Mouse (Mus musculus): ENCODE measurements around the gene Prss45. TPM values are rescaled to one million over a fixed set of nuclear protein-coding genes. Genes with fewer than 3 reads are reported as not detected.
"Not testable (repeated sequence)": the region's sequence is repeated elsewhere in the genome, so short reads cannot be mapped to it uniquely, and the experiment has no call there.

Gene Prss45
- total and polyA plus RNA-seq, 3 experiments, result not detected

DNA sequence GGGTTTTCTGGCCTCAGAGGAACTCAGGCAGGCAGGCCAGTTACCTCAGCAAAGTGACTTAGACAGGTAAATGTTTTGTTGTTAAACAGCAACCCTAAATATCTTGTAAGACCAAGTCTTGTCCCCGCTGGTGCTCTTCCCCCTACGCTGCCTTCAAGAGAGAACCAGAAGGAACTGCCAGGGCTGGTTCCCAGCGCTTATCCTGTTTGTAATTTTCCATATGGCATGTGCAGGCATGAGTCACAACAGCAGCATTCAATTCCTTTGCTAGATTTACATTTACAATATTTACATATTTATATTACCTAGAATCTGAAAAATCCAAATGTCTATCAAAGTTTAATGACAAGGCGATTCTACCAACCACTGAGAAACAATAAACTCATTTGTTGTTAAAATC, 24.3 kb upstream of the Prss45 start:
- no peak overlapping the region for H3K27ac ChIP-seq (ENCODE audit: control insufficient read depth, low read depth, low read length)
- no peaks in the 10 kb centered on the region for H3K9me3 ChIP-seq (replicated peaks; ENCODE audit: insufficient read depth, low read length)
- no peak for DNase-seq (ENCODE audit: low read depth, low spot score)
- H3K4me1 ChIP-seq (ENCODE audit: control insufficient read depth in 1 of 2, insufficient read depth in 2 of 2, low read length in 2 of 2), result no peaks in the 10 kb centered on the region
- peaks cover 0 to 2% of the 10 kb centered on the region in 2 experiments; a peak in 1 of 4 replicates for H3K27me3 ChIP-seq (ENCODE audit: control insufficient read depth in 1 of 2, insufficient read depth in 2 of 2, low read length in 2 of 2)
- no peaks in the 10 kb centered on the region for H3K36me3 ChIP-seq (ENCODE audit: control insufficient read depth in 1 of 2, insufficient read depth in 2 of 2, low read length in 2 of 2)
- no peak overlapping the region for H3K9ac ChIP-seq (ENCODE audit: control insufficient read depth, low read depth, low read length, poor library complexity, severe bottlenecking)
- no peaks in the 10 kb centered on the region for H3K79me2 ChIP-seq (ENCODE audit: control insufficient read depth, insufficient read depth, low read length, poor library complexity)
- no peak for TF ChIP-seq USF1 (IDR thresholded peaks at IDR 0.05; ENCODE audit: low read depth, low read length)
- TF ChIP-seq CTCF (IDR thresholded peaks at IDR 0.05 in 2 of 3, conservative IDR thresholded peaks at IDR 0.05 in 1 of 3; ENCODE audit: control insufficient read depth in 1 of 3, insufficient read depth in 1 of 3, low read depth in 2 of 3, low read length in 3 of 3, poor library complexity in 1 of 3, severe bottlenecking in 1 of 3), result no peak
- no peak for TF ChIP-seq UBTF (IDR thresholded peaks at IDR 0.05; ENCODE audit: borderline replicate concordance, insufficient read depth, low read depth, low read length)
- TF ChIP-seq MAFK (IDR thresholded peaks at IDR 0.05; ENCODE audit: borderline replicate concordance, low read depth, low read length), result no peak
- no peak for TF ChIP-seq RCOR1 (IDR thresholded peaks at IDR 0.05; ENCODE audit: low read depth, low read length)
- no peak for TF ChIP-seq GABPA (IDR thresholded peaks at IDR 0.05; ENCODE audit: low read depth, low read length)
- no peak for TF ChIP-seq TCF12 (IDR thresholded peaks at IDR 0.05; ENCODE audit: low read depth, low read length)
- no peak for TF ChIP-seq POLR2AphosphoS2 (IDR thresholded peaks at IDR 0.05; ENCODE audit: low read length)
- TF ChIP-seq ZKSCAN1 (IDR thresholded peaks at IDR 0.05; ENCODE audit: low read depth, low read length), result no peak
- no peak for TF ChIP-seq CHD2 (IDR thresholded peaks at IDR 0.05; ENCODE audit: low read length)
- no peak for TF ChIP-seq NRF1 (IDR thresholded peaks at IDR 0.05; ENCODE audit: insufficient read depth, low read depth, low read length, poor library complexity, severe bottlenecking)
- no peak for TF ChIP-seq ZMIZ1 (IDR thresholded peaks at IDR 0.05; ENCODE audit: low read depth, low read length)
- TF ChIP-seq MYB (IDR thresholded peaks at IDR 0.05; ENCODE audit: low read depth, low read length), result no peak
- TF ChIP-seq SMC3 (IDR thresholded peaks at IDR 0.05; ENCODE audit: low read depth, low read length), result no peak
- no peak for TF ChIP-seq TAL1 (IDR thresholded peaks at IDR 0.05; ENCODE audit: low read length)
- no peak for TF ChIP-seq HCFC1 (IDR thresholded peaks at IDR 0.05; ENCODE audit: low read depth, low read length)
- no peak overlapping the region for H3K4me3 ChIP-seq (ENCODE audit: control insufficient read depth in 1 of 2, insufficient read depth in 1 of 2, low read depth in 2 of 2, low read length in 2 of 2)

GRCm38 (mm10) chr9:110813789-110814188, 20.6 kb upstream of the Prss45 start, which contains the start of gene Prss44:
Prss44 (plus strand) TSS chr9:110813994.
- H3K4me3 ChIP-seq (ENCODE audit: control insufficient read depth in 1 of 2, insufficient read depth in 1 of 2, low read depth in 2 of 2, low read length in 2 of 2), result no peak within 1 kb of the TSS
- no peaks in the 10 kb centered on the region for H3K9me3 ChIP-seq (replicated peaks; ENCODE audit: insufficient read depth, low read length)
- H3K4me1 ChIP-seq (ENCODE audit: control insufficient read depth in 1 of 2, insufficient read depth in 2 of 2, low read length in 2 of 2), result no peaks in the 10 kb centered on the region
- H3K9ac ChIP-seq (ENCODE audit: control insufficient read depth, low read depth, low read length, poor library complexity, severe bottlenecking), result no peak within 1 kb of the TSS
- DNase-seq (ENCODE audit: low read depth, low spot score), result no peak
- H3K79me2 ChIP-seq (ENCODE audit: control insufficient read depth, insufficient read depth, low read length, poor library complexity), result no peaks in the 10 kb centered on the region
- H3K27ac ChIP-seq (ENCODE audit: control insufficient read depth, low read depth, low read length), result no peak within 1 kb of the TSS
- TF ChIP-seq MYB (IDR thresholded peaks at IDR 0.05; ENCODE audit: low read depth, low read length), result no peak
- no peak for TF ChIP-seq NELFE (IDR thresholded peaks at IDR 0.05; ENCODE audit: low read depth, low read length)
- no peak for TF ChIP-seq KAT2A (conservative IDR thresholded peaks at IDR 0.05; ENCODE audit: low read depth, low read length)
- TF ChIP-seq POLR2A (IDR thresholded peaks at IDR 0.05; ENCODE audit: control insufficient read depth in 1 of 2, insufficient read depth in 1 of 2, low read depth in 1 of 2, low read length in 2 of 2, poor library complexity in 1 of 2), result no peak
- no peak for TF ChIP-seq JUND (IDR thresholded peaks at IDR 0.05; ENCODE audit: low read depth, low read length)
- no peak for TF ChIP-seq RCOR1 (IDR thresholded peaks at IDR 0.05; ENCODE audit: low read depth, low read length)
- no peak for TF ChIP-seq MAFK (IDR thresholded peaks at IDR 0.05; ENCODE audit: borderline replicate concordance, low read depth, low read length)
- TF ChIP-seq HCFC1 (IDR thresholded peaks at IDR 0.05; ENCODE audit: low read depth, low read length), result no peak
- no peak for TF ChIP-seq ETS1 (IDR thresholded peaks at IDR 0.05; ENCODE audit: low read depth, low read length)
- TF ChIP-seq NRF1 (IDR thresholded peaks at IDR 0.05; ENCODE audit: insufficient read depth, low read depth, low read length, poor library complexity, severe bottlenecking), result no peak
- TF ChIP-seq CTCF (IDR thresholded peaks at IDR 0.05 in 2 of 3, conservative IDR thresholded peaks at IDR 0.05 in 1 of 3; ENCODE audit: control insufficient read depth in 1 of 3, insufficient read depth in 1 of 3, low read depth in 2 of 3, low read length in 3 of 3, poor library complexity in 1 of 3, severe bottlenecking in 1 of 3), result no peak
- TF ChIP-seq TBP (IDR thresholded peaks at IDR 0.05; ENCODE audit: low read depth, low read length), result no peak
- no peak for TF ChIP-seq EP300 (IDR thresholded peaks at IDR 0.05; ENCODE audit: low read depth in 1 of 2, low read length in 2 of 2)
- TF ChIP-seq CHD2 (IDR thresholded peaks at IDR 0.05; ENCODE audit: low read length), result no peak
- TF ChIP-seq MEF2A (IDR thresholded peaks at IDR 0.05; ENCODE audit: extremely low read depth, insufficient replicate concordance, low read depth, low read length, poor library complexity, severe bottlenecking), result no peak
- TF ChIP-seq TCF12 (IDR thresholded peaks at IDR 0.05; ENCODE audit: low read depth, low read length), result no peak
- H3K36me3 ChIP-seq (ENCODE audit: control insufficient read depth in 1 of 2, insufficient read depth in 2 of 2, low read length in 2 of 2), result no peaks in the 10 kb centered on the region
- H3K27me3 ChIP-seq (ENCODE audit: control insufficient read depth in 1 of 2, insufficient read depth in 2 of 2, low read length in 2 of 2), result peaks cover 0 to 2% of the 10 kb centered on the region in 2 experiments; a peak in 1 of 4 replicates

DNA sequence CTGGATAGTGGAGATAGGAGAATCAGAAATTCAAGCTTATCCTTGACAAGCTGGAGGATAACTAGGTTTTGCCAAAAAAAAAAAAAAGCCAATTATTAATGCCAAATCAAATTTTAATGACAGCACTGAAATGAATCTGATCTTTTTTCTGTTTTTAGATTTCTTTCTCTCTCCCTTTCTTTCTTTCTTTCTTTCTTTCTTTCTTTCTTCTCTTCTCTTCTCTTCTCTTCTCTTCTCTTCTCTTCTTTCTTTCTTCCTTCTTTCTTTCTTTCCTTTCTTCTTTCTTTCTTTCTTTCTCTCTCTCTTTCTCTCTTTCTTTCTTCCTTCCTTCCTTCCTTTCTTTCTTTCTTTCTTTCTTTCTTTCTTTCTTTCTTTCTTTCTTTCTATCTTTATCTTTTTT, 13.8 kb upstream of the Prss45 start:
- not testable (repeated sequence) for H3K9ac ChIP-seq (ENCODE audit: control insufficient read depth, low read depth, low read length, poor library complexity, severe bottlenecking); H3K27me3 ChIP-seq (ENCODE audit: control insufficient read depth in 1 of 2, insufficient read depth in 2 of 2, low read length in 2 of 2); H3K79me2 ChIP-seq (ENCODE audit: control insufficient read depth, insufficient read depth, low read length, poor library complexity); H3K4me1 ChIP-seq (ENCODE audit: control insufficient read depth in 1 of 2, insufficient read depth in 2 of 2, low read length in 2 of 2); H3K36me3 ChIP-seq (ENCODE audit: control insufficient read depth in 1 of 2, insufficient read depth in 2 of 2, low read length in 2 of 2); H3K4me3 ChIP-seq (ENCODE audit: control insufficient read depth in 1 of 2, insufficient read depth in 1 of 2, low read depth in 2 of 2, low read length in 2 of 2); H3K27ac ChIP-seq (ENCODE audit: control insufficient read depth, low read depth, low read length); H3K9me3 ChIP-seq (replicated peaks; ENCODE audit: insufficient read depth, low read length); DNase-seq (ENCODE audit: low read depth, low spot score)

Data from MEL (cell line).